Mouse (Mus musculus) ovary, adult 18-20 months (tissue): ENCODE measurements at regions not wholly inside any gene's neighbourhood (a gene's known extent, or its start where the extent isn't known, plus 50 kb on each side); places are given as distances from the start of the nearest gene placed in this dataset.
A peak's percentile ranks its signal among the peaks of the same experiment; 100 is the strongest.

Source experiments
- DNase-seq: peaks from one replicate; pipeline ENCODE4 v3.0.0; 2022; ENCODE audit warnings: low spot score, mixed read lengths

DNA sequence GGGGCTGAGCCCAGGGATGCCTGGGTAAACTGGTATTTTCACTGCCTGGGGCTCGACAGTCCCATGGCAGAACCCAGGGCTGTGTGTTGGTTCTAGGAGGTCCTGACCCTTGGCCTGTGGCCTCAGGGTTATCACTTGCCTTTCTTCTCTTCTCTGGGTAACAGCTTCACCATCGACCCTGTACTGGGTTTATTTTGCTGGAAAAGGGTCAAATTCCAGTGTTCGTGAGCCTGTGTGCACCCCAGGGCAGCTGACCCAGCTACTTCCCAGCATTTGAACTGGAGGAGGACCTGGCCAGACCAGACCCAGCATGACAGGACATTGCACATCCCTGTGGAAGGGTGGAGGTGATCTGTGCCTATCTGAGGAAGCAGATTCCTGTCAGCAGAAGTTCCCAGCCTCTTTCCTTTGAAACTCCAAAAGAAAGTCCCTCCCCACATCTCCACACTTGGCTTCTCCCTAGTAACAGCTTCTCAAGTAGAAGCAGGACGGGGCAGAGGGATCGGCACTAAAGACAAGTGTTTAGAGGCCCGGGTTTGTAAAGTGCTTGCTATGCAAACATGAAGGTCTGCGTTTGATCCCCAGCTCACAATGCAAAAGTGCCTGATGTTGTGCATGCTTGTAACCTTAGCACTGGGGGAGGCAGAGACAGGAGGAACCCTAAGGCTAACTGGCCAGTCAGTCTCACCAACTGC, 103.9 kb upstream of the Ccnd1 start:
- DNase-seq, result no peak

DNA sequence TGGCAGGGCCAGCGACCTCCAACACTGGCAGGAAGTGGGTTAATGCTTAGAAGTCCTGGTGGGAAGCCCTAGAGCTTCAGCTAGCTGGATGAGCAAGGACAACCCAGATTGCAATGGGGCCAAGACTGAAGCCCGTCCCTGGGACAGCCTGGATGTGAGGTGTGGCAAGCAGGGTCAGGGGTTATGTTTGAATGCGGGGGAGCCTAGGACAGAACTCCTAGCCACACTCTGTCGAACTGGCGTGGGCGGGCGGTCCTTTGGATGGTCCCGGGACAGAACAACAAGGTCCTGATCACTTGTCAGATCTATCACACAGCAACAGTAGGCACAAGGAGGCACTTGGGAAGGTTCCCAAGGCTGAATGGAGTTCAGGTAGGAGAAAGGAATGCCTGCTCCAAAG, 101.1 kb upstream of the Ccnd1 start:
- DNase-seq, result no peak

DNA sequence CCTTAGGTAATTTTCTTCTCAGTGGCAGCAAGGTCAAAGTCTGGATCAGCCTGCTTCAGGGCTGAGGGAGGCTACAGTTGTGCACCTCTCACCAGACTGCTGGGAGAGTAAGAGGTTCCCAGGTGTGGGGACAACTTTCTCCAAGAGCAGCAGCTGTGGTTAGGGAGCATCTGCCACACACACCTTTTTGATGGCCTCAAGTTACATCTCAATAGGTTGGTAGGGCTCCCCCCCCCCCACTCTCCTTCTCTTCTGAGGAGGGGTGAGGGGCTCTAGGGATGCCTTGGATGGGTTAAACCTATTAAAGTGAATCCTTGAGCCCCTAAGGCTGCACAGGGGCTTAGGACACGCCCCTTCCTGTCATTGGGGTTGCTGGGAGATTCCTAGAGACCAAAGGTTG, 94.7 kb upstream of the Ccnd1 start:
- DNase-seq, result no peak

DNA sequence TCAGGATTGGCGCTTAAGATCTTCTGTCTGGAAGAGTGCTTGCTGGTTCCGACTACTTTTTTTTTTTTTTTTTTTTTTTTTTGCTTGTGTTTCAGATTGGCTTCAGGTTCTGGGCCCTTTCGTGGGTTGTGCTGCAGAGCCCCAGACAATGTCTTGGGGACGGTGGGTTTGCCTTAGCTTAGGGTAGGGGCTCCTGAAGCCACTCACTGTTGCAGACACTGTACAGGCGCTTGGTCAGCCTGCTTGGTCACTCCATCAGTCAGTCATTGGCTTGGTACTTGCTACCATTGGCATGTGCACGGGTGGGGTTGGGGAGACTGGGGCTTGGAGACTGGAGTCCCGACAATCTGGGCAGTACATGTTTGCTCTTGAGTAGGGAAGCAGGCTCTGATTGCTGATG, 91.5 kb upstream of the Ccnd1 start:
- DNase-seq, result no peak

DNA sequence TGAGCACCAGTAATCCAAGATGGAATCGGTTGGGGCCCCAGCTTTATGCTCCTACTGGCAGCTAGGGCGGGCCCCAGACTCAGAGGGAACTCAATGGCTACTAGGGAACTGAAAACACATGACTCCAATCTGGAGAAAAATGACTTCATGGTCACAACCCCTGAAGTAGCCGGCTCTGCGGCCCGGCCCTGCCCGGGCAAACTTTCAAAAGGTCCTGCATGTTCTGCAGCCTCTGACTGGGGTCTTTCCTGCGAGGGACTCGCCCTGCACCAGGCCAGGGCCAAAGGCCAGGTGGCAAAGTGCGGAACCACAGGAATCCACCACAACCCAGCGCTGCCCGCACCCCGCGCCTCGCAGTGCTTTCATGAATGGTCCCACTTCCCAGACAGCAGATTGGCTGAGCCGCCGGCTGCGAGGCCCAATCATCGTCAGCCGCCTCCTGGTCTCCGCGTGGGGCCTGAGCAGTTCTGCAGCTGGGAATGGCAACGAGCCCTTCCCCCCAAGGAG, 91.0 kb upstream of the Ccnd1 start:
- DNase-seq, result peak; percentile 57

DNA sequence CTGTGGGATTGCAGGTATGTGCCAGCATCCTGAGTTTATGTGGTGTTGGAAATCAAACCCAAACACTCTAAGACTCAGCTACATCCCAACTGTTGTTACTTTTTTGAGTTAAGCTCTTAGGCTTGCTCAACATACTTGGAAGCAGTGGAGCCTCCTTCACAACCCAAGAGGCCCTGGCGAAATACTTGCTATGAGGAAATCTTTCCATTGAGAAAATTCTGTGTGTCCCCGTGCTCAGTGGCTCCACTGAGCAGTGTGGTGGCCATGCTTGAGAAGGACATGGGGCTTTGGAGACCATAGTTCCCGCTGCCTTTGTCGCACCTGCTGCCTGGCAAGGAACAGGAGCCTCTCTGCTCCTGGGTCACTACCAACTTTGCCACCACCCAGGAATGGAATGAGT, 89.9 kb upstream of the Ccnd1 start:
- DNase-seq, result no peak

DNA sequence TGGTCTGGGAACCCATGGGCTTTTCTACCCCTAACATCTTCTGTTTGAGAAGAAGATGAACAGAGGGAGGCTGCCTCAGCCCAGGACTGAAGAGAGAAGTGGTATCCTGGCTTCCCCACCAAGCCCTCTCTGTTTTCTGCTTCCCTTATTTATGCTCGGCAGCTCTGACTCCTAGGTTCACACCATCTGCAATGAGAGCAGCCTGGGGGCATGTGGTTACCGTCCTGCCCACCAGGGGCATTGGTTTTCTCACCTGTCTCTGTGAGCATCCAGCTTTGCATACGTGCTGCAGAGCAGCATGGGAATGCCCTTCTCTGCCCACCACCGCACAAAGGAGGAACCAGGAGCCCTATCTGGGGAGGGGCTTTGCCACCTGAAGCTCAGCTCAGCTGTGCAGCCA, 89.4 kb upstream of the Ccnd1 start:
- DNase-seq, result no peak

DNA sequence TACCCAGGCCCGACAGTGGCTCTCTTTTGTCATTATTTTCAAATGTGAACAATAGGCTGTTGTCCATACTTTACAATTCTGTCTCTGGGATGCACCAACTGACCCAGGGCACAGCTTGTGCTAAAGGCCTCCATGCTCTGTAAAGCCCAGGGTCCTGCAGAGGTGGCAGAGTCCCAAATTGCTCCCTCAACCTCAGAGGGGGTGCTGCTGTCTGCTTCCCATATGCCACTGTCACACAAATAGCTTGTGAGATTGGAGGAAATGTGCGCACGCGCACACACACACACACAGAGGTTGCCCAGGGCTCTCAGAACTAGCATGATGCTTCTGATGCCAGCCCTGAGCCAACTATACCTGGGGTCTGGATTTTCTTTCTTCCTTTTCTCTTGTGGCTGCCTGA, 87.3 kb upstream of the Ccnd1 start:
- no peak for DNase-seq

DNA sequence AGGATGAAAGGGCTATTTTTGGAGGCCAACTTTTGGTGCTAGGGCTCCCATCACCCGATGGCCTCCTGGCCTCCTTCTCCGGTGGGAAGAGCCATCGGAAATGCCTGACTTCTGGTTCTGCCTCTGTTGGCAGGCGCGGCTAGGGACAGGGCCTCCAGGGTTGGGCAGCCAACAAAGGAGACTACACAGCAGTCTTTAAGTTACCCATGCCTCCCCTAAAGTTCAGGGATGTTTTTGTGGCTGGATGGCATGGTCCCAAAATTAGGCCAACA, 86.2 kb upstream of the Ccnd1 start:
- no peak for DNase-seq

DNA sequence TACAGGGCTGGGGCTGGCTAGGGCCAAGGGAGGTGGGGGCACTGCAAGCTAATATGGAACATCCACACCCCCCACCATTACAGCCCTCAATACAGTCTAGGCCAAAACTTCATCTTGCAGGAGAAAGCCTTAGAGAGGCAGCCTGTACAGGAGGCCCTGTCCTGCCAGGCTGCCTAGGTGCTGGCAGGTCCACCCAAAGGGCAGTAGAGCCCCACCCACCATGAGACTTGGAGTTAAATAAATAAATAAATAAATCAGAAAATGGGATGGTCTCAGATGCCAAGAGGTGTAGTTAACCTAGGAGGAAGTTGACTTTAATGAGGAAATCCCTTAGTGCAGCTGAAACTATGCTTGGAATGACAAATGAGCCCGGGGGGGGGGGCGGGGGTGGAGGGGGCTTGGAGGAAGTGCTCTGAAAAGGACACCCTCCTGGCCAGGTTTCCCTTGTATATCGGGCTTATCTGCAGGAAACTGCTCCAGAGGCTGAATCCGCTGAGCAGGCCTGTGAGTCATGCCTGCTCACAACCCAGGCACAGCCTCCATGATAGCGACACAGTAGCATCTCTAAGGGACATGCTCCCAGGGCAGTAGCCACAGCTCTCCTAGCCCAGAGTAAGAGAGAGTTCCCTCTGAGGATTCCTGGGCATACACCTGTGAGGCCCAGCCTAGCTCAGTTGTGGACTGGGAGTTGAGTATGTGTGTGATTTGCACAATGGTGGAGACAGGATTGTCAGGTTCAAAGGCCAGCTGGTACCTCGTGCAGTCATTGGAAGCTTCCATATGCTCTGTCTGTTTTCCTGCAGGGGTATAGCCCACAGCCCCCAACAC, 85.7 kb upstream of the Ccnd1 start:
- DNase-seq, result no peak

DNA sequence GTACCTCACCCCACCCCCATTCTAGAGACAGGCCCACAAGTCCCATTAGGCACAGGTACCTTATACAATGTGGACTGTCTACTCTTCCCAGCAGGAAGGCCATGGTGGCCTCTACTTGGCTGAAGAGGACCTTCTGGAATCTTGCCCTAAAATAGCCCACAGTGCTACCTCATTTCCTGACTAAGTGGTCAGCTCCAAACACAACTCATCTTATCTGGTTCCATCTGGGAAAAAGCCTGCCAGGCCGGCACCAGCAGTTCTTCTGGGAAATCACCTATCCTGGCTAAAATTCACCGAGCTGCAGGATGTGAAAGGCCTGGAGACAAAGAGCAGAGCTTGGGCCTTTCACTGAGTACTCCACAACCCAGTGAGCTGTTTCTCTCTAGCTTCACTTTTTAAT, 84.9 kb upstream of the Ccnd1 start:
- no peak for DNase-seq

DNA sequence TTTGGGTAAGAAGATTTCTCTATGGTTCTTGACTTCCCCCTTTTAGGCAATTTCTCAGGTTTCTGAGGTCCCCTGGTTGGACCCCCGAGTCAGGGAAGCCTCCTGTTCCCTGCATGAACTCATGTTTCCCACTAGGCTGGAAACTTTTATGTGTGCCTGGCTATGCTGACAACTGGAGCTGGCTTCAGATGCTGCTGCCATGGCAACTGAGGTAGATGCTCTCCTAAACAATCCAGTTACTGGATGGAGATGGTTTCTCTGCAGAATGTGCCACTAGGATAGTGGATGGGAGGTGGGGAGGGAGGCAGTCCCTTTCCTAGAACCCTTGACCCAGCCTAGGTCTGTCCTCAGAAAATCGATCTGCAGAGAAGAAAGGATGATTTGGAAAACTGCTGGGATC, 79.4 kb upstream of the Ccnd1 start:
- DNase-seq, result no peak

DNA sequence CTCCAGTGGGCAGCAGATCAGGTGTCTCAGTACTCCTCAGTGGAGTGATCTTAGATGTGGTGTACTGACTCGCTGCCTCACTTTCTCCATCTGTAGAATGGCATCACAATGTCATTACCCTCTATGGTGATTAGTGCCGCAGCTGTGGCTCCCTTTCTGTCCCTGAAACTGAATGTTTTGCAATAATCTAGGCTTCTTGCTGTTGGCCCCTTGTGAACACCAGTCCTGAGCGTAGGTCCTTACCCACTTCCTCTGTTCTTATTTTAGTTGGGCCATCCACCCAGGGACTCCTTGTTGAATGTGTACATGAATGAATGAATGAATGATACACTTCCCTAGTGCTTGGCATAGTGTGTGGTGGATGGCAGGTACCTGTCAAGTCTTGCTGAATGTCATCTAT, 78.4 kb upstream of the Ccnd1 start:
- DNase-seq, result no peak

DNA sequence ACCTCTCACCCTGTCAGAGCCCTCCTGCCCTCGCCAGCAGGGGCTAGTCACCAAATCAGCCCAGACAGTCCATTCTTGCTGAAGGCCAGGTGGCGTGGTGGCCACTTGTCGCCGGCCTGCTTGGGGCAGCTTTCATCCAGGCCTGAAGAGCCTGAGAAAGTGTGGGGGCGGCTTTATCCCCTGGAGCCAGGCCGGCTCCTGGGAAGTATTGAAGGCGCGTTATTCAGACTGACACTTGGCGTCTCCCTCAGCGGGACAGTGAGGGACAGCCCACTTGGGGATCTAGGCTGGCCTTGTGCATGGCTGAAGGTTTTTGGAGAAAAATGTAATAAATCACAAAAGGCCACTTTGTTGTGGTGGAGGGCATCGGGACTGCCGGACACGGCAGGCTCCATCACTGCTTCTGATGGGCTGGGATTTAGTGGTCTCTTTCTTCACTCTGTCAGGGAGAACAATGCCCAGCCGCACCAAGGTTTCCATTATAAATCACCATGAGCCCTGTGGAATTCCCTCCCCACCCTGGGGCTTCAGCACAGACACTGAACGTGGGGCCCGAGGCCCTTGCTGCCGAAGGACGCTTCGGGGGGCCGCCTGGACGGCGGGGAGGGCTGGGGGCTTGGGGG, 75.8 kb upstream of the Ccnd1 start:
- DNase-seq, result no peak

DNA sequence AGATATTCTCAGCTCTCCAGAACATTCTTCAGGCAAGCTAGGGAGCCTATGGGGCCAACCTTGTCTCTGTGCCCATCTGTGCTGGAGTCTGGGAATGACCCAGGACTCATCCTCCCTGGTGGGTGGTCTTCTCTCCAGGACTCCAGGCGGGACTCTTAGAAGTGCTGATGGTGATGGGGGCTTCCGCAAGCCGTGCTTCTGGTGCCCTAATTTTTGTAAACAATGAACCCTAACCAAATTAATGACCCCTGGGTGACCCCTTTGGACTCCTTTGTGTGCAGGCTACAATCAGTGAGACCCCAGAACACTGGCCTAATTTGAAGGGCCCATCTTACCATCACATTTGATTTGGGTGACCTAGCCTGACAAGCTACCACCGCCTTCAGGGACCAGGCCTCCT, 71.0 kb upstream of the Ccnd1 start:
- DNase-seq, result no peak

DNA sequence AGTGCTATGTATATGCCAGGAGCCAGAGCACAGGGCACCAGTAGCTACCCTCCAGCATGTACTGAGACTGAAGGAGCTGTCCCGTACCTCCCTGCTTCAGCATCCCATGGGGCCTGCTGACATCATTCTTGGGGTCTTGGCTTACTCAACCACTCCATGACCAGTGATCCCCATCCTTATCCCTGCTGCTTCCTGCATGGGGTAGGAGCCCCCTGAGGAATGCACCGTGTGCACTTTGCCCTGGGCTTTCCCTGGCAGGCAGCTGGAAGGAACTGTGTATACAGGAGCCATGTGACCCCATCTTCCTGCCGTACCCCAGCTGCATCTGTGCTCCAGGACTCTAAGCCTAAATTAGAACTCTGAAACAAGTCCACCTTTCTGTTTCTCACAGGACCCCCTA, 70.3 kb upstream of the Ccnd1 start:
- no peak for DNase-seq

DNA sequence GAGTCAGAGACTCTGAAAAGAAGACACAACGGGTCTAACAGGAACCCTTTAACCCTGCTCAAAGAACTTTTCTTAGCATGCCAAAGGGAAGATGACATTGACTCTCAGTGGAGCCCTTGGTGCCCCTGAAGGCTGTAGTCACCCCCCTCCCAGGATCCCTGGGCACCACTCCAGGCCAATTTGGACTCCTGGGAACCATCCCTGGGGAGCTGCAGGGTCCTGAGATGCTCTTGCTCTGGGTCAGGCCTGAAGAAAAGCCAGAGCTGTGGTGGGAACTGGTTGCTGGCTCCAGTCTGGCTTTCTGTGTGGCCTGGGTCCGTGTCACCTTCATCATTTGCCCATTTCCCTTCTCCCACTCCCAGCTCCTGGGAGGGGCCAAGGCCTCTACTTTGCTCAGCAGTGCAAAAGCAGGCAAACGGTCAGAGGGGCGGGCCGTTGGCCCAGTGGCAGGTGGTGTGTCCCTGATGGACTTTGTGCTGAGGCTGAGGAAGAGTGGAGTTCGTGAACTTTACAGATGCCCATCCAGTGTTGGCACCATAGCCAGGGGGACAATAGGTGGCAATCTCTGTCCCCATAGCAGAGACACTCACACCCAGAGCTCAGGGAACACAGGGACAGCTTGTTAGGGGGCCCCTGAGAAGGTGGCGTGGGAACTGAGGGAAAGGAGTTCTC, 69.1 kb upstream of the Ccnd1 start:
- DNase-seq, result no peak

DNA sequence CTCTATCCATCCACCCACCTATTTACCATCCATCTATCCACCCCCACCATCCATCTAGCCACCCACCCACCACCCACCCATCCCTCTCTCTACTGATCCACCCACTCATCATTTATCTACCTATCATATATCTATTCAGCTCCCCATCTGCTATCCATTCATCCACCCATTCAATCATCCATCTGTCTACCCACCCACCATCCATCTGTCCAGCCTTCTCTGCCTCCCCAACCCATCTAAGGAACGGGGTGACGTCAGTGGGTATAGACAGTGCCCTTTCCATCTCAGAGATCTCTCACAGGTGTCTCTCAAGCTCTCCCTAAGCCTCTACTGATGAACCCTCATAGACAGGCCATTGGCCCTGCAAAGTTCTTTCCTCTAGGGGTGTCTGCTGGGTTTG, 67.5 kb upstream of the Ccnd1 start:
- DNase-seq, result no peak

DNA sequence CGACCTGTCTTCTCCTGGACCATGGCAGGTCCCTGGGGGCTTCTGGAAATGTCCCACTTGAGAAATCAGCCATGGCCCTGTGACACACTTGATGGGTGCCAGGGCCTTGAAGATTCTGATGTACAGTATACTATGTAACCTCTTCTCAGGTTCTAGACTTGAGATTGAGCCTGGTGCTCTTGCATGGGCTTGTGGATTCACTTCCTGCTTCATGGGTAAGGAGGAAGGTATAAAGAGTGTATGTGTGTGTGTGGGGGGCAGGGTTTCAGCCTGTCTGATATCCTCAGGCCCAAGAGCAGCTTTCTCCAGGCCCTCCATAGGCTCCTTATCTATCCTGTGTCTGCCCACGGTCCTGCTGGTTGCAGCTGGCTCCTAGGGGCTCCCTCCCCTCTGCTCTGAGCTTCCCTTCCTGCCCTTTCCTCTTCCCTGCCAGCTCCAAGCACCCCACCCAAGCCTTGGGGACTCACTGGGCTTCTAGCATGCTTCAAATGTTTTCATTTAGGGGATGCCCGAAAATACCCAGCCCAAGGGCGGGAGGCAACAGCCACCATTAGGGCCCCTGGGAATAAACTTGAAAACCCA, 61.9 kb upstream of the Ccnd1 start:
- no peak for DNase-seq

DNA sequence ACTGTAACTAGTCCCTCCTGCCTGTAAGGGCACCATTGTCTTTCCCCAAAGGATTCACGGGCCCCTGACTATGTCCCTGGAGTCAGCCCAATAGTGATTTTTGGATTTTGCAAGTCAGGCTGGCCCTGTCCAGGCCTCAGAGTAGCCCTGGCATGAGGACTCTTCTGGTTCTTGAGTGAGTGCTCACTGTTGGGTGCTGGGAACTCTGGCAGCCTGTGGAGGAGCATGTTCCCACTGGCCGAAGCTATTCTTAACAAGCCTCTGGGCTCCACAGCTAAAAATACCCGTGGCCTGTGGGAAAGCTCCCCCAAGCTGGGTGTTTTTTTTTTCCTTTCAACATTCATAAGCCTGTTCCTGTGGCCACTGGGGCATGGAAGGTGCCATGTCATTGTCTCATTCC, 60.0 kb upstream of the Ccnd1 start:
- no peak for DNase-seq

DNA sequence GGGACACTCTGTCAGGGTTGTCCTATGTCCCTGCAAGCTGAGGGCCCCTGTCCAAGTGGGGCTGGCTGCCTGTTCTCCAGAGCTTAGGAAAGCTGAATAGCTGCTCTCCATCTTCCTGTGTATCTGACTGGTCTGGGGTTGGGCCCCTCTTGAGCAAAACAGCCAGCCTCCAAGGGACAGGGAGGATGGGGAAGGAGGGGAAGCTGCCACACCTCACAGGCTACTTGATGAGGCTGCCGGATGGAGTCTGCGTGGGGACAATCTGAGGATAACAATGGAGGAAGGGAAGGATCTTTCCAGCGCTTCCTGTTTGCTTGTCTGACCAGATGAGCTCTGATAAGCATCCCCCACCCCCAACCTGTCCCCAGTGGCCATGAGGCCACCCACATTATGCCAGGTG, 57.1 kb upstream of the Ccnd1 start:
- DNase-seq, result no peak

DNA sequence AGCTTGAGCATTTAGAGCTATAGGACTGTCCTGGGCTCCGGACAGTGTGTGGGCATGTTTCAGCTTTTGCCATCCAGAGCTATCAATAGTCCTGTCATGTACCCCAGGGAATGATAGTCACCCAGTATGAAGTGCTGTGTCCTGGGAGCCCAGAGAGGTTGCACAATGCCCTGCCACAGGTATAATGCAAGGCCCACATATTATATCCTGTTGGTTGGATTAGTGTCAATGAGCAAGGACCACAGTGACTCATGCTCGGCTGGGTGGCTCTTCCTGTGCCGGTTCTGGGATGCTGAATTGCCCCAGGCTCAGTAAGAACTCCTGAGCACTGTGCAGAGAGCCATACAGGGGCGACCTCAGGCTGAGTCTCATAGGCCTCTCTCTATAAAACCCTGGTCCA, 54.5 kb upstream of the Ccnd1 start:
- no peak for DNase-seq

DNA sequence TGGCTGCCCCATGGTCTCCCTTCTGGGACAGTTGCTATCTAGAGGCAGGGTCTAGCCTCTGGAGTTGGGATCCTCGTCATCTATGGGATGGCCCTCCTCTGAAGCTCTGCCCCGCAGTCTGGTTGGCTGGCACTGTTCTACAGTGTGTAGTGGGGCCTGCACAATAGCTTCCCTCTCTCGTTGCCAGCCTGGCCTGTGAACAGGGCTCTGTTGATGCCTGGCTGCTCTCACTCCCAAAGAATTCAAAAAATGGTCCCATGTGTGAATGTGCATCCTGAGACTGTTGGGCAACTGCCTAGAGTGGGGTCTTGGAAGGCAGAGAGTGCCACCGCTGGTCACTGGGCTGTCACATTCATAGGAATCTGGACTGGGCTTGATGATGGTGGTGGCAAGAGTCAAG, 53.8 kb upstream of the Ccnd1 start:
- DNase-seq, result no peak
